ENCODE assay signal across 8 mouse cellular contexts in the genomic region with DNA sequence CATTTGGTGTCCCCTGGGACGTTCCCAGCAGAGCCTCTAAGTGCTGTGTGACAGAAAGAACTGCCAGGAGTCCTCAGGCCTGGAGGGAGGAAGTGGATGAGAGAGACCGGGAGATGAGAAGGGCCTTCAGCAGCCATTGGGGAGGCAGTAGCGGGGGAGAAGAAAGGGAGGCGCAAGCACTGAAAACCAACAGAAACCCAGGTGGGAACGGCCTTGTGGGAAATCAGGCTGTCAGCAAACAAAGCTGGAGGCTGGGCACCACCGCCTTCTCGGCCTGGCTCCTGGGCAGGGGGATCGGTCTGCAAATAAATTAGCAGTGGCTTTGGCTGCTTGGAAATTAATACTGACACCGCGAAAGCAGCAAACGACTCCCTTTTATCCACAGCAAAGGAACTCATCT.
A peak's percentile ranks its signal among the peaks of the same experiment; 100 is the strongest.
DNase-seq lines count a peak whose midpoint lies in the region; ATAC-seq lines count a peak whose summit lies in the region.
"Had no signal": no experiment of that assay in that cellular context is flagged by ENCODE, and none has a peak within 500 bp of the region (broad histone marks: within the 10 kb centered on the region; RNA-seq: fewer than 3 reads in every experiment).

No protein-coding gene starts in this region.

- 8% methylated on average over 11 of the region's 11 CpGs for WGBS in forebrain, embryonic 14.5 days
- 27% methylated on average over 11 of the region's 11 CpGs for WGBS in stomach, embryonic 15.5 days

- ATAC-seq in forebrain, embryonic 14.5 days = peak; percentile 32; the same call in 1 of the 2 replicates
- ATAC-seq in stomach, embryonic 15.5 days (ENCODE audit: insufficient read depth, low FRiP score, low read depth) = no peak
- ATAC-seq in erythroblast, adult 5-6 weeks (replicated peaks; ENCODE audit: low FRiP score, poor library complexity, severe bottlenecking) = no peak

- 0 out of 2 replicates have a peak overlapping the region, but pooled peaks have one; percentile 3 for H3K9ac ChIP-seq in forebrain, embryonic 14.5 days (ENCODE audit: low read length)
- H3K9ac ChIP-seq in stomach, embryonic 15.5 days = no peak overlapping the region

- no peak overlapping the region for H3K4me3 ChIP-seq in forebrain, embryonic 14.5 days (ENCODE audit: low read depth, low read length)
- no peak overlapping the region for H3K4me3 ChIP-seq in stomach, embryonic 15.5 days (replicated peaks)

- H3K27ac ChIP-seq in forebrain, embryonic 14.5 days (ENCODE audit: low read depth, low read length) = no peak overlapping the region
- no peak overlapping the region for H3K27ac ChIP-seq in stomach, embryonic 15.5 days

- H3K4me1 ChIP-seq in forebrain, embryonic 14.5 days (ENCODE audit: control insufficient read depth, insufficient read depth, low read length) = 0 out of 2 replicates have a peak, but pooled peaks cover 3% of the 10 kb centered on the region
- 0 out of 2 replicates have a peak, but pooled peaks cover 4% of the 10 kb centered on the region for H3K4me1 ChIP-seq in stomach, embryonic 15.5 days
- H3K4me1 ChIP-seq: megakaryocyte, embryonic 14.5 days had no signal

- H3K36me3 ChIP-seq in forebrain, embryonic 14.5 days (ENCODE audit: control insufficient read depth, insufficient read depth, low read length) = no peaks in the 10 kb centered on the region
- no peaks in the 10 kb centered on the region for H3K36me3 ChIP-seq in stomach, embryonic 15.5 days

- intact Hi-C loops in left cerebral cortex, postnatal 4 days (cut with DNase I) = no loop called here

- peak overlapping the region; percentile 10; the same call in 1 of the 2 replicates for H3K4me2 ChIP-seq in forebrain, embryonic 14.5 days (ENCODE audit: low read length)
- H3K4me2 ChIP-seq in stomach, embryonic 15.5 days = peak overlapping the region; percentile 36

- peak; percentile 26 for DNase-seq in left cerebral cortex, postnatal 4 days
- no peak for DNase-seq in left cerebral cortex, adult 18-20 months (ENCODE audit: low spot score in 2 of 2)
- peak; percentile 42 for DNase-seq in forebrain, embryonic 14.5 days (ENCODE audit: low spot score)
- peak; percentile 4 for DNase-seq in liver
- DNase-seq in frontal cortex, postnatal 25 days (ENCODE audit: low spot score in 2 of 2) = no peak

- no peaks in the 10 kb centered on the region for H3K9me3 ChIP-seq in forebrain, embryonic 14.5 days (replicated peaks; ENCODE audit: control insufficient read depth, low read length)
- no peaks in the 10 kb centered on the region for H3K9me3 ChIP-seq in stomach, embryonic 15.5 days
- H3K9me3 ChIP-seq: megakaryocyte, embryonic 14.5 days had no signal

- H3K27me3 ChIP-seq in forebrain, embryonic 14.5 days (replicated peaks; ENCODE audit: control insufficient read depth, insufficient read depth, low read length) = no peaks in the 10 kb centered on the region
- H3K27me3 ChIP-seq in stomach, embryonic 15.5 days (replicated peaks) = no peaks in the 10 kb centered on the region

Comparison
In these comparisons a context has a peak if more than half of its experiments do, and no peak if none do; other contexts are left out.
1. DNase-seq: peak in left cerebral cortex, postnatal 4 days (single experiment), forebrain, embryonic 14.5 days (single experiment) and liver (single experiment); none in left cerebral cortex, adult 18-20 months (0 of 2) and frontal cortex, postnatal 25 days (0 of 2).